ENCODE assay signal across 9 mouse cellular contexts in the genomic region with DNA sequence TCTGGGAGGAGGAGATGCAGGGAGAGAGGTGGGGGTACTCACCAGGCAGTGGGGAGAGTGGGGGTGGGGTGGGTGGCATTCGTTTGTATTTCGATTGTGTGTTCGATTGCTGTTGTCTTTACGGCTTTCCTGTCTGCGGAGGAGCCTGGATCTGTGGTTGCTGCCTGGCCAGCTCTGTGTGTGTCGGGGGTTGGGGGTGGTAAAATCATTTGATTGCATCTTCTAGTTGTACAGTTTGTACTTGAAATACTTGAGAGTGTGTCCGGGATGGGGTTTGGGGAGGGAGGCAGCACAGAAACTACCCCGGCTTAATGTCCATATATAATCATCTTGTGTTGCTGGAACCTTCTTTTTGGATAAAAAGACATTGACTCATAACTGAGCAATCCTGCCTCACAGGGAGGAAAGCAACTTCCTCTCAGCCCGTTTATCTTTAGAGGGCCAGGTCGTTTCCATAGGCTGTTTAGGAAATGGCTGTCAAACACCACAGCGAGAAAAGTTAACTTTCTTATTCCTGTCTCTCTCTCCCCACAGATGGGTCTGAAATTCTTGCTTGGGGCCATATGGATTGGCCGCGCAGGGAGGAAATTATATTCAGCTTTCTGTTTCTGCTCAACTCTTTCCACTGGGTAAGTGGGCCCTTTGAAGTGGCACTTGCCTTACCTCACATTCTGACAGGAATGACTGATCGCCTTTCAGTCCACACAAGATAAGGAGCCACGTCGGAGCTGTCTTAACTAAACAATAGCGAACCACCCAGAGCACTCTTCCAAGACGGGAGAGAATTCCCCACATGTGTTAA. TPM values are rescaled to one million over a fixed set of nuclear protein-coding genes. Genes with fewer than 3 reads are reported as not detected.
DNase-seq lines count a peak whose midpoint lies in the region; ATAC-seq lines count a peak whose summit lies in the region.
"Had no signal": no experiment of that assay in that cellular context is flagged by ENCODE, and none has a peak within 500 bp of the region (broad histone marks: within the 10 kb centered on the region; RNA-seq: fewer than 3 reads in every experiment).

No protein-coding gene starts in this region.

- no peak overlapping the region for H3K4me2 ChIP-seq in midbrain, embryonic 13.5 days (replicated peaks)
- peak overlapping the region; percentile 26 for H3K4me2 ChIP-seq in intestine, embryonic 15.5 days (replicated peaks)
- H3K4me2 ChIP-seq in neural tube, embryonic 15.5 days = no peak overlapping the region

- H3K27me3 ChIP-seq in midbrain, embryonic 10.5 days (ENCODE audit: low read depth, poor library complexity, severe bottlenecking) = no peaks in the 10 kb centered on the region
- no peaks in the 10 kb centered on the region for H3K27me3 ChIP-seq in midbrain, embryonic 13.5 days
- no peaks in the 10 kb centered on the region for H3K27me3 ChIP-seq in intestine, embryonic 15.5 days (replicated peaks)
- H3K27me3 ChIP-seq in neural tube, embryonic 15.5 days (replicated peaks) = no peaks in the 10 kb centered on the region

- 0 out of 2 replicates have a peak overlapping the region, but pooled peaks have one; percentile 33 for H3K27ac ChIP-seq in midbrain, embryonic 10.5 days (replicated peaks)
- H3K27ac ChIP-seq in midbrain, embryonic 13.5 days = no peak overlapping the region
- H3K27ac ChIP-seq in intestine, embryonic 15.5 days = peak overlapping the region; percentile 71
- H3K27ac ChIP-seq in neural tube, embryonic 15.5 days (replicated peaks) = no peak overlapping the region

- intact Hi-C loops in left cerebral cortex, postnatal 10 days (cut with DNase I) = no loop called here

- 75% methylated on average over 18 of the region's 18 CpGs for WGBS in midbrain, embryonic 10.5 days
- WGBS in midbrain, embryonic 13.5 days = 60% methylated on average over 18 of the region's 18 CpGs
- WGBS in intestine, embryonic 15.5 days = 11% methylated on average over 18 of the region's 18 CpGs
- 60% methylated on average over 18 of the region's 18 CpGs for WGBS in neural tube, embryonic 15.5 days

- H3K36me3 ChIP-seq in midbrain, embryonic 10.5 days = no peaks in the 10 kb centered on the region
- H3K36me3 ChIP-seq in midbrain, embryonic 13.5 days = no peaks in the 10 kb centered on the region
- H3K36me3 ChIP-seq in intestine, embryonic 15.5 days = no peaks in the 10 kb centered on the region
- H3K36me3 ChIP-seq in neural tube, embryonic 15.5 days = no peaks in the 10 kb centered on the region

- DNase-seq in midbrain, embryonic 10.5 days (ENCODE audit: low spot score) = no peak
- DNase-seq in embryo, embryonic 10.5 days (ENCODE audit: low spot score) = peak; percentile 63
- peak; percentile 68 for DNase-seq in naive thymus-derived CD4-positive, alpha-beta T cell, adult 2 months (ENCODE audit: low read depth)
- no peak for DNase-seq in urinary bladder, adult 18-20 months (ENCODE audit: low spot score in 2 of 2)
- DNase-seq in left cerebral cortex, postnatal 10 days (ENCODE audit: extremely low spot score in 1 of 2, low spot score in 2 of 2) = no peak
- DNase-seq: kidney, postnatal 10 days had no signal

- H3K4me3 ChIP-seq in midbrain, embryonic 10.5 days = no peak overlapping the region
- H3K4me3 ChIP-seq in midbrain, embryonic 13.5 days (replicated peaks) = no peak overlapping the region
- no peak overlapping the region for H3K4me3 ChIP-seq in intestine, embryonic 15.5 days (replicated peaks)
- no peak overlapping the region for H3K4me3 ChIP-seq in neural tube, embryonic 15.5 days (replicated peaks)

- no peak overlapping the region for H3K9ac ChIP-seq in midbrain, embryonic 13.5 days (replicated peaks)
- no peak overlapping the region for H3K9ac ChIP-seq in intestine, embryonic 15.5 days
- no peak overlapping the region for H3K9ac ChIP-seq in neural tube, embryonic 15.5 days (replicated peaks)

- peaks cover 19% of the 10 kb centered on the region for H3K4me1 ChIP-seq in midbrain, embryonic 10.5 days
- H3K4me1 ChIP-seq in midbrain, embryonic 13.5 days (replicated peaks) = no peaks in the 10 kb centered on the region
- peaks cover 16% of the 10 kb centered on the region; the same call in 1 of the 2 replicates for H3K4me1 ChIP-seq in intestine, embryonic 15.5 days (replicated peaks)
- no peaks in the 10 kb centered on the region for H3K4me1 ChIP-seq in neural tube, embryonic 15.5 days

- peaks cover 4% of the 10 kb centered on the region; the same call in 1 of the 2 replicates for H3K9me3 ChIP-seq in midbrain, embryonic 10.5 days (replicated peaks)
- no peaks in the 10 kb centered on the region for H3K9me3 ChIP-seq in midbrain, embryonic 13.5 days
- H3K9me3 ChIP-seq in intestine, embryonic 15.5 days = no peaks in the 10 kb centered on the region
- no peaks in the 10 kb centered on the region for H3K9me3 ChIP-seq in neural tube, embryonic 15.5 days (replicated peaks)

- ATAC-seq in midbrain, embryonic 13.5 days = no peak
- peak; percentile 60; the same call in 1 of the 2 replicates for ATAC-seq in intestine, embryonic 15.5 days
- ATAC-seq in neural tube, embryonic 15.5 days (ENCODE audit: low FRiP score) = no peak

RNA-seq across cellular contexts. Expression of a gene that starts 19.8 kb away (rescaled TPM):
- 0.32 and 0.57 TPM in 2 replicates for polyA plus RNA-seq in midbrain, embryonic 10.5 days (2016; fragmentation: Nextera tagmentation; extraction: Ambion mirVana)
- polyA plus RNA-seq in midbrain, embryonic 13.5 days (2015; fragmentation: Nextera tagmentation; extraction: Ambion mirVana) = 1.9 and 2.3 TPM in 2 replicates
- 2.2 and 2.4 TPM in 2 replicates for polyA plus RNA-seq in intestine, embryonic 15.5 days (2015; fragmentation: Nextera tagmentation; extraction: Ambion mirVana)
- 1 to 10 TPM; 2.7 to 3.5 TPM for total RNA-seq in left cerebral cortex, postnatal 10 days (2021)
- polyA plus RNA-seq in neural tube, embryonic 15.5 days (2015; fragmentation: Nextera tagmentation; extraction: Ambion mirVana) = 1.8 and 2.5 TPM in 2 replicates

RNA-seq across cellular contexts. Expression of a gene that starts 47.7 kb away (rescaled TPM):
- polyA plus RNA-seq in midbrain, embryonic 10.5 days (2016; fragmentation: Nextera tagmentation; extraction: Ambion mirVana) = 1.0 and 1.3 TPM in 2 replicates
- 2.3 and 2.5 TPM in 2 replicates for polyA plus RNA-seq in midbrain, embryonic 13.5 days (2015; fragmentation: Nextera tagmentation; extraction: Ambion mirVana)
- polyA plus RNA-seq in intestine, embryonic 15.5 days (2015; fragmentation: Nextera tagmentation; extraction: Ambion mirVana) = 0.11 and 0.36 TPM in 2 replicates
- total RNA-seq in left cerebral cortex, postnatal 10 days (2021) = 1 to 10 TPM in 1 of 2 experiments, not detected in 1; 1.0 TPM
- polyA plus RNA-seq in neural tube, embryonic 15.5 days (2015; fragmentation: Nextera tagmentation; extraction: Ambion mirVana) = 0.73 and 0.78 TPM in 2 replicates

Comparison
In these comparisons a context has a peak if more than half of its experiments do, and no peak if none do; other contexts are left out.
1. H3K27ac ChIP-seq: peak in midbrain, embryonic 10.5 days (single experiment) and intestine, embryonic 15.5 days (single experiment); none in midbrain, embryonic 13.5 days (single experiment) and neural tube, embryonic 15.5 days (single experiment).
2. DNase-seq: peak in embryo, embryonic 10.5 days (single experiment) and naive thymus-derived CD4-positive, alpha-beta T cell, adult 2 months (single experiment); none in midbrain, embryonic 10.5 days (single experiment), urinary bladder, adult 18-20 months (0 of 2) and left cerebral cortex, postnatal 10 days (0 of 2).